Mouse (Mus musculus) midbrain, postnatal 0 days (tissue): ENCODE measurements at regions not wholly inside any gene's neighbourhood (a gene's known extent, or its start where the extent isn't known, plus 50 kb on each side); places are given as distances from the start of the nearest gene placed in this dataset.

Experiments
- ATAC-seq: fragments of 200-750 bp; cut with Nextera tagmentation; 2 replicates; pipeline ENCODE4 v1.8.0; 2017; ENCODE audit warnings: moderate number of reproducible peaks, mild to moderate bottlenecking, moderate TSS enrichment, moderate library complexity; ENCODE audit not compliant: low FRiP score
- DNase-seq: peaks from one replicate; pipeline ENCODE4 v3.0.0-alpha.2; 2015; ENCODE audit warnings: low spot score
- H3K27ac ChIP-seq: fragments of 300-500 bp; sonication (generic); 2 replicates; pipeline ENCODE4 v1.5.1; 2014; ENCODE audit warnings: low read depth, mild to moderate bottlenecking, low read length, mixed read lengths
- H3K27me3 ChIP-seq: fragments of 300-500 bp; sonication (generic); 2 replicates; pipeline ENCODE4 v1.6.1; 2014; ENCODE audit warnings: low read length, control low read depth, mixed read lengths; ENCODE audit not compliant: insufficient read depth
- H3K36me3 ChIP-seq: fragments of 300-500 bp; sonication (generic); 2 replicates; pipeline ENCODE4 v1.6.1; 2014; ENCODE audit warnings: low read length, control low read depth, mixed read lengths; ENCODE audit not compliant: insufficient read depth
- H3K4me1 ChIP-seq: fragments of 300-500 bp; sonication (generic); 2 replicates; pipeline ENCODE4 v1.6.1; 2014; ENCODE audit warnings: mild to moderate bottlenecking, control low read depth, antibody characterized with exemption, low read length, mixed read lengths; ENCODE audit not compliant: insufficient read depth
- H3K4me2 ChIP-seq: fragments of 300-500 bp; sonication (generic); 2 replicates; pipeline ENCODE4 v1.6.1; 2014; ENCODE audit warnings: low read depth, mild to moderate bottlenecking, low read length, mixed read lengths; ENCODE audit not compliant: poor library complexity, severe bottlenecking
- H3K4me3 ChIP-seq: fragments of 300-500 bp; sonication (generic); 2 replicates; pipeline ENCODE4 v1.5.1; 2014; ENCODE audit warnings: low read depth, mild to moderate bottlenecking, low read length, moderate library complexity
- H3K9ac ChIP-seq: fragments of 300-500 bp; sonication (generic); replicated peaks from 2 replicates; pipeline ENCODE4 v1.6.1; 2014; ENCODE audit warnings: mild to moderate bottlenecking, low read length, moderate library complexity, mixed read lengths; ENCODE audit not compliant: poor library complexity, severe bottlenecking
- H3K9me3 ChIP-seq: fragments of 300-500 bp; sonication (generic); 2 replicates; pipeline ENCODE4 v1.6.1; 2016; ENCODE audit warnings: low read length, control low read depth
- CTCF ChIP-seq: IDR thresholded peaks from 2 replicates; pipeline ENCODE4 v1.5.1; 2016; ENCODE audit warnings: antibody characterized with exemption, mild to moderate bottlenecking
- WGBS: fragments of 180-500 bp; shearing (Covaris S2); extraction: QIAGEN DNeasy Blood & Tissue Kit; methylation state at CpG from one replicate; pipeline ENCODE4 v1.1.7; 2014; 5-methylcytosine and 5-hydroxymethylcytosine counted together

GRCm38 (mm10) chr3:42661956-42662355, 919.5 kb downstream of the D3Ertd751e start:
- DNase-seq (no peak), ATAC-seq (no peak)
- TF ChIP-seq CTCF: no peak
- H3K4me3 ChIP-seq: no peak overlapping the region
- H3K4me1 ChIP-seq: no peaks in the 10 kb centered on the region
- no peak overlapping the region for H3K4me2 ChIP-seq
- no peaks in the 10 kb centered on the region for H3K36me3 ChIP-seq
- H3K27ac ChIP-seq: no peak overlapping the region
- 73% methylated on average over 2 of the region's 2 CpGs for WGBS
- no peak overlapping the region for H3K9ac ChIP-seq
- no peaks in the 10 kb centered on the region for H3K27me3 ChIP-seq
- no peaks in the 10 kb centered on the region for H3K9me3 ChIP-seq

- H3K4me1 ChIP-seq: no peaks in the 10 kb centered on the region
These were observed 934.4 kb downstream of the D3Ertd751e start for GRCm38 (mm10) chr3:42676668-42677398.

GRCm38 (mm10) chr3:42694726-42695125, 952.3 kb downstream of the D3Ertd751e start:
- Histone ChIP-seq H3K9ac (no peak overlapping the region), H3K4me2 (no peak overlapping the region), H3K36me3 (no peaks in the 10 kb centered on the region), H3K9me3 (no peaks in the 10 kb centered on the region), H3K27ac (no peak overlapping the region), H3K27me3 (no peaks in the 10 kb centered on the region), H3K4me1 (no peaks in the 10 kb centered on the region), H3K4me3 (no peak overlapping the region)
- 57% methylated on average over 2 of the region's 2 CpGs for WGBS
- peak; percentile 39 for DNase-seq
- ATAC-seq: no peak
- TF ChIP-seq CTCF: peak; percentile 49

More at GRCm38 (mm10) chr3:42676668-42677398, 934.4 kb downstream of the D3Ertd751e start:
- Histone ChIP-seq H3K9me3 (no peaks in the 10 kb centered on the region), H3K27ac (no peak overlapping the region), H3K4me2 (no peak overlapping the region), H3K4me3 (no peak overlapping the region), H3K9ac (no peak overlapping the region), H3K27me3 (no peaks in the 10 kb centered on the region), H3K36me3 (no peaks in the 10 kb centered on the region)
- WGBS: 86% methylated on average over 2 of the region's 2 CpGs
- no peak for TF ChIP-seq CTCF
- ATAC-seq: no peak
- DNase-seq: no peak

GRCm38 (mm10) chr3:42738910-42739309, 996.5 kb downstream of the D3Ertd751e start:
- 27% methylated on average over 1 of the region's 1 CpGs for WGBS
- no peak for DNase-seq
- Histone ChIP-seq H3K4me2 (no peak overlapping the region), H3K27me3 (no peaks in the 10 kb centered on the region), H3K4me1 (no peaks in the 10 kb centered on the region), H3K9me3 (no peaks in the 10 kb centered on the region), H3K9ac (no peak overlapping the region), H3K36me3 (no peaks in the 10 kb centered on the region), H3K27ac (no peak overlapping the region), H3K4me3 (no peak overlapping the region)
- no peak for TF ChIP-seq CTCF
- no peak for ATAC-seq

- Histone ChIP-seq H3K9ac (no peak overlapping the region), H3K9me3 (no peaks in the 10 kb centered on the region), H3K4me1 (no peaks in the 10 kb centered on the region), H3K36me3 (no peaks in the 10 kb centered on the region), H3K4me2 (no peak overlapping the region), H3K4me3 (no peak overlapping the region), H3K27ac (no peak overlapping the region), H3K27me3 (no peaks in the 10 kb centered on the region)
- DNase-seq: no peak
- no peak for ATAC-seq
- 61% methylated on average over 4 of the region's 4 CpGs for WGBS
- TF ChIP-seq CTCF: no peak
These were observed 1010.7 kb downstream of the D3Ertd751e start for GRCm38 (mm10) chr3:42753130-42753529.

GRCm38 (mm10) chr3:42757335-42757734, 1014.9 kb downstream of the D3Ertd751e start:
- no peak for DNase-seq
- Histone ChIP-seq H3K27me3 (no peaks in the 10 kb centered on the region), H3K4me1 (no peaks in the 10 kb centered on the region), H3K4me2 (no peak overlapping the region), H3K9me3 (no peaks in the 10 kb centered on the region), H3K9ac (no peak overlapping the region), H3K36me3 (no peaks in the 10 kb centered on the region), H3K4me3 (no peak overlapping the region), H3K27ac (no peak overlapping the region)
- no peak for ATAC-seq
- TF ChIP-seq CTCF: no peak
